Mouse (Mus musculus): ENCODE results near the gene Pex6. TPM values are rescaled to one million over a fixed set of nuclear protein-coding genes. Genes with fewer than 3 reads are reported as not detected.

The Pex6 gene
- total RNA-seq, 1 experiment from 2014 or later: 17.7 TPM

GRCm38 (mm10) chr17:46698515-46698914 is 12.7 kb upstream of the Pex6 start:
- no peak for ATAC-seq (ENCODE audit: extremely low read depth, insufficient number of reproducible peaks, low FRiP score, poor library complexity, severe bottlenecking)

- no peak for ATAC-seq (ENCODE audit: extremely low read depth, insufficient number of reproducible peaks, low FRiP score, poor library complexity, severe bottlenecking)
Measured at GRCm38 (mm10) chr17:46699245-46699644, 12.0 kb upstream of the Pex6 start.

GRCm38 (mm10) chr17:46699912-46700311 is 11.4 kb upstream of the Pex6 start:
- ATAC-seq (ENCODE audit: extremely low read depth, insufficient number of reproducible peaks, low FRiP score, poor library complexity, severe bottlenecking): no peak

GRCm38 (mm10) chr17:46701489-46701888 is 9.8 kb upstream of the Pex6 start:
- no peak for ATAC-seq (ENCODE audit: extremely low read depth, insufficient number of reproducible peaks, low FRiP score, poor library complexity, severe bottlenecking)

- ATAC-seq (ENCODE audit: extremely low read depth, insufficient number of reproducible peaks, low FRiP score, poor library complexity, severe bottlenecking): no peak
Measured at GRCm38 (mm10) chr17:46702100-46702499, 9.2 kb upstream of the Pex6 start.

GRCm38 (mm10) chr17:46702506-46702905 is 8.8 kb upstream of the Pex6 start:
- ATAC-seq (ENCODE audit: extremely low read depth, insufficient number of reproducible peaks, low FRiP score, poor library complexity, severe bottlenecking): no peak

GRCm38 (mm10) chr17:46703971-46704886 is 7.0 kb upstream of the Pex6 start:
- no peak for ATAC-seq (ENCODE audit: extremely low read depth, insufficient number of reproducible peaks, low FRiP score, poor library complexity, severe bottlenecking)

GRCm38 (mm10) chr17:46704887-46705835 is 6.1 kb upstream of the Pex6 start, which contains the start of gene Ppp2r5d:
TSS of gene Ppp2r5d (minus strand) at chr17:46705111.
- peak; percentile 98 for ATAC-seq (ENCODE audit: extremely low read depth, insufficient number of reproducible peaks, low FRiP score, poor library complexity, severe bottlenecking)

GRCm38 (mm10) chr17:46706375-46707089 is 4.7 kb upstream of the Pex6 start:
- no peak for ATAC-seq (ENCODE audit: extremely low read depth, insufficient number of reproducible peaks, low FRiP score, poor library complexity, severe bottlenecking)

GRCm38 (mm10) chr17:46711612-46712271 is 479 bp downstream of the Pex6 start:
- ATAC-seq (ENCODE audit: extremely low read depth, insufficient number of reproducible peaks, low FRiP score, poor library complexity, severe bottlenecking): no peak

- no peak for ATAC-seq (ENCODE audit: extremely low read depth, insufficient number of reproducible peaks, low FRiP score, poor library complexity, severe bottlenecking)
Measured at GRCm38 (mm10) chr17:46712442-46712841, 1.2 kb downstream of the Pex6 start.

- ATAC-seq (ENCODE audit: extremely low read depth, insufficient number of reproducible peaks, low FRiP score, poor library complexity, severe bottlenecking): no peak
Measured at GRCm38 (mm10) chr17:46713849-46714248, 2.6 kb downstream of the Pex6 start.

- no peak for ATAC-seq (ENCODE audit: extremely low read depth, insufficient number of reproducible peaks, low FRiP score, poor library complexity, severe bottlenecking)
Measured at GRCm38 (mm10) chr17:46714756-46715481, 3.7 kb downstream of the Pex6 start.

GRCm38 (mm10) chr17:46721077-46721476 is 9.8 kb downstream of the Pex6 start:
- no peak for ATAC-seq (ENCODE audit: extremely low read depth, insufficient number of reproducible peaks, low FRiP score, poor library complexity, severe bottlenecking)

- ATAC-seq (ENCODE audit: extremely low read depth, insufficient number of reproducible peaks, low FRiP score, poor library complexity, severe bottlenecking): no peak
Measured at GRCm38 (mm10) chr17:46724477-46725084, 13.3 kb downstream of the Pex6 start.

GRCm38 (mm10) chr17:46725273-46725672 is 14.0 kb downstream of the Pex6 start:
- ATAC-seq (ENCODE audit: extremely low read depth, insufficient number of reproducible peaks, low FRiP score, poor library complexity, severe bottlenecking): peak; percentile 35

Measured in neutrophil, adult 5-6 weeks (primary cell).